Mouse (Mus musculus) splenic B cell, adult 2 months (primary cell): ENCODE measurements around the gene Cep295.
"Not testable (repeated sequence)": the region's sequence is repeated elsewhere in the genome, so short reads cannot be mapped to it uniquely, and the experiment has no call there.

Experiments used
- DNase-seq: peaks from one replicate; pipeline ENCODE4 v3.0.0-alpha.2; 2011; ENCODE audit warnings: low read depth, low spot score
- H3K27me3 ChIP-seq: 2 replicates; pipeline ENCODE4 v1.6.1; 2012; ENCODE audit warnings: mild to moderate bottlenecking, low read length, moderate library complexity, mixed read lengths; ENCODE audit not compliant: control insufficient read depth, poor library complexity, insufficient read depth, severe bottlenecking
- H3K36me3 ChIP-seq: 2 replicates; pipeline ENCODE4 v1.6.1; 2012; ENCODE audit warnings: mild to moderate bottlenecking, low read length, moderate library complexity, mixed read lengths; ENCODE audit not compliant: control insufficient read depth, poor library complexity, insufficient read depth, severe bottlenecking

Cep295 gene

DNA sequence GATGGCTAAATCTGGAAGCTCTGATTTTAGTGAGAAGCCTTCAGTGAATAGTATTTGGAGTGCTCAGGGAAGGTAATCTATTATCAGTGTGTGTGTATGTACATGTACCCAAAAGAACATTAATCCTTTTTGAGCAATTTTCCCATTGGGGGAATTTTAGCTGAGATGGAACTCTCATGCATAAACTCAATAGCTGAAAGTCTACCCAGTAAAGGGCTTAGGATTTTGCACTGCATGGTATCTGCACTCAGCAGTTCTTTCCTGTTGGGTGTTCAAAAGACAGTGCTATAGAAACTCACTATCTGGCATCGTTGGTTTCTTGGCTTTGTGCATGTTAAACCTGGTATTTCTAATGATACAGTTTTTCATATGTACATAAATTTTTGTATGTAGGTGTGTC, 43.0 kb downstream of the Cep295 start:
- peaks cover 11% of the 10 kb centered on the region for H3K36me3 ChIP-seq
- no peak for DNase-seq
- no peaks in the 10 kb centered on the region for H3K27me3 ChIP-seq

DNA sequence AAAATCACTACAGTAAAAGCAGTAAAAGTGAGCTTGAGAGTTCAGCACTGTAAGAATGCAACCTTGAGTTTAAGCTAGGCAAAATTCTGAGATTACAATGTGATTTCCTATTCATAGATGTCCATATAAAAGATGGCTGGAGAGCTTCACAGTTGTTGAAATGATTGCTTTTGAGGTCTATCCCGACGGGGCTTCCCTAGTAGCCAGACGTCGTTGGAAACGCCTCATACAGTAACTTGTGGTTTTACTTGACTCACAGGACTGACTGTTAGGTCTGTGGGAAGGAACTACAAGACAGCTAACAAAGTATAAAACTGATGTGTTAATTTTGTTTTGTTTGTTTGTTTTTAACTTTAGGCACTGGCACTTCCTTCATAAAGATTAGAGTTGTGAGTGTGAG, 44.0 kb downstream of the Cep295 start:
- H3K36me3 ChIP-seq: peaks cover 14% of the 10 kb centered on the region
- no peak for DNase-seq
- H3K27me3 ChIP-seq: no peaks in the 10 kb centered on the region

DNA sequence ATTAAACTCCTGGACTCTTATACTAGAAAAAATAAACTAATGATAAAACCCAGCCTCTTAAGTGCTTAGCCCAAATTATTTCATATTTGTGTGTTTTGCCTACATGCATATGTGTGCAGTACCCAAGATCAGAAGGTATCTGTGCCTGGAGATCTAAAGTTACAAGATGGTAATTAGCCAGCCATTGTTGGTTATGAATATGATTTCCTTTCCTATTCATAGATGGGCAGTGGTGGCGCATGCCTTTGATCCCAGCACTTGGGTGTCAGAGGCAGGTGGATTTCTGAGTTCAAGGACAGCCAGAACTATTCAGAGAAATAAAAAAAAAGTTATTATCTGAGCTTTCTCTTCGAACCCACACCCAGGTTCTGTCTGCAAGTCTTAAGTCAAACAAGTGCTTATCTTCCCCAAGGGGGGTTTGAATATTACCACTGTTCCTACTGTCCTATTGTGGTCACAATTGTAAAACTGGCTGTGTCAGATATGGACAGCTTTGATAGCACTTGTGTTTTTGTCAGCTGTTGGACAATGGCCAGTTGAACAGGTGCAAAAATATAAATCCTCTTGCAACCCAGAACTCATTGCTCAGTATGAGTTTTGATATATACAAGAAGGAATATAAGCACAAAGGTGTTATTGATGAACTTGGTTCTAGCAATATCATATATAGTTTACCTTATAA, 45.4 kb downstream of the Cep295 start:
- Histone ChIP-seq H3K36me3 (peaks cover 13% of the 10 kb centered on the region), H3K27me3 (no peaks in the 10 kb centered on the region)
- DNase-seq: no peak

DNA sequence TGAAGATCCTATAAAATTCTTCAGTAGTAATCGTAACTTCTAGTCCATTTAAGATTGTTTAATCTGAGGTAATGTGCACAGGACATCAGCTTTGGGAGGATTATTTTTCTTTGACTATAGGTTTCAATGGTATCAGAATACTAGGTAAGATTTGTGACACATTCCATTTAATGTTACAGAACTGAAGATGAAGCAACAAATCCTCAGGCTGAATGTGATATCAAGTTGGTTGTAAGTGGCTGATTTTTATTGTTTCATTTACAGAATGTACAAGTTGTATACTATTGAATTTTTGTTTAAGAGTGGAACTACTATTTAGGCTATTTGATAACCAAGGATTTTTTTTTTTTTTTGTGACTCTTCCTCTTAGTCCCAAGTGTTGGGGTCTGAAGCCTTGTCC, 47.4 kb downstream of the Cep295 start:
- Histone ChIP-seq H3K27me3 (no peaks in the 10 kb centered on the region), H3K36me3 (peaks cover 8% of the 10 kb centered on the region)
- no peak for DNase-seq

DNA sequence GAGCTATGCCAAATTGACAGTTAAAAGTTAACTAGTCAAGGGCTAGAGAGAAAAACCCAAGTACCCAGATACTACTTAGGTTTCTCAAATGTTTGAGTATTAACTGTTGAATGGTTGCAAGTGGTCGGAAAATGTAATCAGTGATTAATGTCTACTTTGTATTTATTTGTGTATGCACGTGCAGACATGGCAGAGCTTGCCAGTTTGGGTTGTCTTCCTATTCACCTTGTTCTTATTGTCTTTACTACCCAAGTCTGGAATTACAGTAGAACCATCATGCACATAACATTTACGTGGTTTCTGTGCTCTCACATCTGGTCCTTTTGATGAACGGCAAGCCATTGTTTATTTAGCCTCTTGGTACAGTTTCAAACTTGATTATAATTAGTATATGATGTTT, 48.2 kb downstream of the Cep295 start:
- no peak for DNase-seq
- Histone ChIP-seq H3K36me3 (peaks cover 8% of the 10 kb centered on the region), H3K27me3 (no peaks in the 10 kb centered on the region)

DNA sequence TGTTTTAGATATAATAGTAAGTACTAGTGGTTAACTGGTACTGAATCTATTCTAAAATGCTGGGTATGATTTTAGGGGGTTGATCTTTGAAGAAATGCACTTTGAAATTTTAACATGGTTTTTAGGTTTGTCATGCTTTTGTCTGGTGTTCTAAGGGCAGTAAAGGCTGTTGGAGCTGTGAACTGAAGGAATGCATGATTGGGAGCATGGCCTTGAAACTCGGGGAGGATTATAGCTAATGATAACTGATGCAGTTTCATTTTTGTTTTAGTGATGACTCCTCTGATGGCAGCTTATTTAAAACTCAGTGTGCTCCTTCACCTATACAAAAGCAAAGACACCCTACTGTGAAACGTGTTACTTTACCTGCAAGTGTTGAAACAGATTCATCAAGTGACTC, 49.3 kb downstream of the Cep295 start:
- no peaks in the 10 kb centered on the region for H3K27me3 ChIP-seq
- H3K36me3 ChIP-seq: peaks cover 5% of the 10 kb centered on the region
- no peak for DNase-seq

DNA sequence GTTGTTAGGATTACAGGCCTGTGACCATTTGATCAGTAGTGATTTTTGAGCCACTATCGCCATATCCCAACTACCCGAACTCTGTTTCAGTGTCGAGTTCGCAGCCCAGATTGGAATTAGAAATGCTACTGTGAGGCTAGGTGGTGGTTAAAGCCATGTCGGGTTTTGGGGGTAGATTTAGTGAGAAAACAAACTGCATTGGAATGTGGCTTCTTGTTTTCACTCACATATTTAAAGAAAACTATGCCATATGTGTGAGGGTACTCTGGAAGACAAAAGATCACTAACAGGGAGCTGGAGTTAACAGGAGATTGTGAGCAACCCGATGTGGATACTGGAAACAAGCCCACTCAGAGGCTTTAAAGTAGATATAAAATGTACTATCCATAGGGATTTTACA, 50.3 kb downstream of the Cep295 start:
- Histone ChIP-seq H3K36me3 (peaks cover 5% of the 10 kb centered on the region; the same call in 1 of the 2 replicates), H3K27me3 (no peaks in the 10 kb centered on the region)
- no peak for DNase-seq

DNA sequence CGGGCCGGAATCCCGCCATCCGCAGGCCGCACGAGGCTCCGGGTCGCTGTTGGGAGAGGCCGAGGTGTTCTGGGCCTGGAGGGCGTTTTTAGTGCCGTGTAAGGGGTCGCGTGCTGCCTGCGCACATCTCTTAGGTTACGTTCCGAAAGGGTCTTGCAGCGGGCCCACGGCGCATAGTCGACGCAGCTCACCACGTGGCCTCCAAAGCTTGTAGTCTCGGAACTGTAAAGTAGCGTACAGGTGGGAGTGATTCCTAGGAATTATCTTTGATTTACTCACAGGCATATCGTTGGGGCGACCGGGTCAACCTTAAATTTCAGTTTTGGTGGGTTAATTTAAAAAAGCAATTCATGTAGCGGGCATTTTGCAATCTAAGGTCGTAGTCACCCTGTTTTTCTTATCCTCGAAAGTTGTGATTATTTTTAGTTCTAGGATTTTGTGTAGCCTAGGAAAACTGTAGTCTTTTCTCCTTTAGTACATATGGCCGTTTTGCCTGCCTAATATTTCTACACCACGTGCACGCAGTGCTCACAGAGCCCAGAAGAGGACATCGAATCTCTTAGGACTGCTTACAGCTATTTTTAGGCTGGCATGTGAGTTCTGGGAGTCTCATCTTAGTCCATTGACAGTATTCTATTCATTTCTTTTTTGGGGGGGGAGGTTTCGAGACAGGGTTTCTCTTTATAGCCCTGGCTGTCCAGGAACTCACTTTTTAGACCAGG, 51.0 kb downstream of the Cep295 start, which contains the start of gene 4931406C07Rik:
Gene 4931406C07Rik (minus strand): TSS at position 51 of the 722 bp plus-strand sequence.
- Histone ChIP-seq H3K36me3 (peaks cover 3% of the 10 kb centered on the region; the same call in 1 of the 2 replicates), H3K27me3 (no peaks in the 10 kb centered on the region)
- DNase-seq: peak; percentile 28

DNA sequence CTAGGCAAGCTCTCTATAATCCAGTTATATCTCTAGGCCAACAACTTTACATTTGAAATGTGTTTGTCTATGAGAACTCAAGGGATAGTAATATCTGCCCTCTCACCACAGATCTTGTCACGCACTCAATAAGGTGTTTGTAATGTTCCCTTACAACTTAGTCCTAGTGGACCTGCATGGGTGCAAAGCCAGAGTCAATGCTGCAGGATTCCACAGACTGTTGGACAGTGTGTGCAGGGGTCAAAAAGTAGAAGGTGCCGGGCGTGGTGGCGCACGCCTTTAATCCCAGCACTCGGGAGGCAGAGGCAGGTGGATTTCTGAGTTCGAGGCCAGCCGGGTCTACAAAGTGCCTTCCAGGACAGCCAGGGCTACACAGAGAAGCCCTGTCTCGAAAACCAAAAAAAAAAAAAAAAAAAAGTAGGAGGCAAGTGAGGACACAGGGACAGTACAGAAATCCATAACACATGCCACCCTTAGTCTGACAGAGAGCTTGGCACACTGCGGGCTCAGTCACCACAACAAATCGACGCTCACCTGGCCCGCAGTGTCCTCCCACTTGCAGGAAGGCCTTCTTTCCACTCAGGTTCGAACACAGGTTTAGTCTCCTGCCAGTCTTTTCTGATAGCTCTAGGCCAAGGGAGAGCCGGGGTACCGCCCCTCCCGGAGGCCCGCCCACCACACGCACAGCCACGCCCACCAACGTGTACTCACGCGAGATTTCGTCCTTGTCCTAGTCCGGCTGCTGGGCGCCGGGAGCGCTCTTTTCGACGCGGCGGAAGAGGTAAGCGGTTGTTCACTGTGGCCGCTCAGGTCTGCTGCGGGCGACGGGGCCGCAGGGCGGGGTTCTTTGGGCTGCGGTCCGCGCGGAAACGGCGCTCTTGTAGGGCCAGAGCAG, 51.8 kb downstream of the Cep295 start, which contains the start of gene Taf1d:
Gene Taf1d (plus strand): TSS at position 712 of the 895 bp plus-strand sequence.
- peak; percentile 97 for DNase-seq
- Histone ChIP-seq H3K36me3 (peaks cover 3% of the 10 kb centered on the region; the same call in 1 of the 2 replicates), H3K27me3 (no peaks in the 10 kb centered on the region)

DNA sequence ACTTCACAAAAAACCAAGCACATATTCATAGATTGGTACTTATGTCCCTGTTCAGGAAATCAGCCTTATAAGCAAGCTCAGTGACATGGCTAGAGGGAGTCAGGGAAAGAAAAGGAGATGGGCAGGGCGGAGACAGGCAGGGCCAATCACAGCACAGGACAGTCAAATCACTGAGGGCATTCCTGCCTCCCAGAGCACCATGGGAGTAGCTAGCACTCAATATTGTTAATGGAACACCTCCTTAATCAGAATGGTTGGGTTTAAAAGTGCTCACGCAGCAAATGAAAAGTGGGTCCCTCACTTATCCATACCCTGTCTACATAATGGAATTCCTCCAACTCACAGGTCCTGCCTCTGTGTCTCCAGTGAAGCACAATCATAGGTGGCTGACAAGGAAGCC, 54.7 kb downstream of the Cep295 start:
- H3K36me3 ChIP-seq: no peaks in the 10 kb centered on the region
- no peak for DNase-seq
- H3K27me3 ChIP-seq: no peaks in the 10 kb centered on the region

DNA sequence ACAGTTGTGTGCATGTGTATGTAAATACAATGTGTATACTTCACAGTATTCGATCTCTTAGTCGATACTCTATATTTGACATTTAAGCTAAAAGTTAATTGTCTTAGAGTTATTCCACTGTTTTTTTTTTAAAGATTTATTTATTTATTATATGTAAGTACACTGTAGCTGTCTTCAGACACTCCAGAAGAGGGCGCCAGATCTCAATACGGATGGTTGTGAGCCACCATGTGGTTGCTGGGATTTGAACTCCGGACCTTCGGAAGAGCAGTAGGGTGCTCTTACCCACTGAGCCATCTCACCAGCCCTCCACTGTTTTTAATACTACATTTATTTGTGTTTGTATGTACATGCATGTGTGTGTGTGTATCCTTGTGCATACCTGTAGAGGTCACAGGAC, 55.6 kb downstream of the Cep295 start:
- not testable (repeated sequence) for H3K27me3 ChIP-seq, DNase-seq, H3K36me3 ChIP-seq

DNA sequence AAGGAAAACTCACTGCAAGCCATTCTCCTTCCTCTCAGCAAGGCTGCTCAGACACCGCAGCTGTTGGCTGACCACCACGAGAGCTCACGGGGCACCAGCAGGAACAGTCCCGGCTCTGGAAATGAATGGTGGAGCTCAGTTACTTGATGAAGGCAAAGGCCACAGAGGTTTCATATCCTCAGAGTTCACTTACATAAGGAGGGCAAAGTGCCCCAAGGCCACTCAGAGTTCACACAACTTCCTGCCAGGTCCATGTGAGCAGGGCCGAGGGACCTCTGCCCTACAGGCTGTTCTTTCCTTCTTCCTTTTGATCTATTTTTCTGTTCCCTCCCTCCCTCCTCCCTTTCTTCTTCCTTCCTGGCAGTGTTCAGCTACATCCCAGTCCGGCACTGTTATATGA, 56.2 kb downstream of the Cep295 start:
- peak; percentile 9 for DNase-seq

DNA sequence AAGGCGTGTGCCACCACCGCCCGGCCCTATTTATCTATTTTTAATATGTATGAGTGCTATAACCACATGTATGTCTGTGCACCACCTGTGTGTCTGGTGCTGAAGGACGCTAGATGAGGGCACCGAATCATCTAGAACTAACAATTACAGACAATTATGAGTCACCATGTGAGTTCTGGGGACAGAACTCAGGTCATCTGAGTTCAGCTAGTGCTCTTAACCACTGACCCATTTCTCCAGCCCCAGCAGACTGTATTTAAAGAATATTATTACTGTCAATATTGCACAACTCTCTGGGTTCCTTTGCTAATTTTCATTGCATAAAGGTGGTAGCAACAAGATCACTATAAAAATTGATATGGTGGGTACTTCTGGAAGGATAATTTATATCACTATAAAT, 57.5 kb downstream of the Cep295 start:
- no peaks in the 10 kb centered on the region for H3K36me3 ChIP-seq

More for the DNA sequence above, 56.2 kb downstream of the Cep295 start:
- no peaks in the 10 kb centered on the region for H3K27me3 ChIP-seq
- H3K36me3 ChIP-seq: no peaks in the 10 kb centered on the region

DNA sequence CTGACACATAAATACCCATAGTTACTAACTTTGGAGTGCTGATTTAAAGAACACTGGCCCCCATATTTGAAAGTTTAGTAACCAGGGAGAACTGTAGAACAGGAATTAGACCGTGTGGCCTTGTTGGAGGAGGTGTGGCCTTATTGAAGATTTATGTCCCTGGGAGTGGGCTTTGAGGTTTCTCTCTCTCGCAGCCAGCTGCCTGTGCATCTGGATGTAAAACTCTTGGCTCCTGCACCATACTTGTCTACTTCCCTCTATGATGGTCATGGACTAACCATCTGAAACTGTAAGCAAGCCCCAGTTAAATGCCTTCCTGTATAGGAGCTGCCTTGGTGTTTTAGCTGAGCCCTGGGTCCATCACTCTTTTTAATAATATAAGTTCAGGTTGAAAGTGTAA, 59.1 kb downstream of the Cep295 start:
- DNase-seq: no peak
- Histone ChIP-seq H3K36me3 (no peaks in the 10 kb centered on the region), H3K27me3 (no peaks in the 10 kb centered on the region)

More for the DNA sequence above, 57.5 kb downstream of the Cep295 start:
- DNase-seq: no peak
- no peaks in the 10 kb centered on the region for H3K27me3 ChIP-seq
